Mouse (Mus musculus) frontal cortex, postnatal 36 days (tissue): ENCODE results near the gene Gkap1.

Experiments
- DNase-seq, 2 experiments: peaks; one replicate each; pipeline ENCODE4 v3.0.0; 2022; ENCODE audit warnings: low spot score in 2 of 2

Gene Gkap1

GRCm38 (mm10) chr13:58275599-58275998 is at the start of gene Gkap1:
Gene Gkap1 (minus strand): TSS chr13:58275699.
- no peak for DNase-seq

- DNase-seq: no peak
Observed at GRCm38 (mm10) chr13:58317768-58318167, 42.3 kb upstream of the Gkap1 start.

- DNase-seq: no peak
Observed at GRCm38 (mm10) chr13:58314991-58315390, 39.5 kb upstream of the Gkap1 start.

GRCm38 (mm10) chr13:58313758-58314157 is 38.3 kb upstream of the Gkap1 start:
- no peak for DNase-seq

- no peak for DNase-seq
Observed at GRCm38 (mm10) chr13:58311351-58311750, 35.9 kb upstream of the Gkap1 start.

GRCm38 (mm10) chr13:58309499-58309898 is 34.0 kb upstream of the Gkap1 start:
- DNase-seq: no peak

- DNase-seq: no peak
Observed at GRCm38 (mm10) chr13:58307453-58307852, 32.0 kb upstream of the Gkap1 start.

GRCm38 (mm10) chr13:58305230-58305629 is 29.7 kb upstream of the Gkap1 start:
- DNase-seq: no peak

- DNase-seq: no peak
Observed at GRCm38 (mm10) chr13:58302421-58303145, 27.1 kb upstream of the Gkap1 start.

GRCm38 (mm10) chr13:58301961-58302360 is 26.5 kb upstream of the Gkap1 start:
- no peak for DNase-seq

GRCm38 (mm10) chr13:58298756-58299155 is 23.3 kb upstream of the Gkap1 start:
- no peak for DNase-seq

- DNase-seq: no peak
Observed at GRCm38 (mm10) chr13:58295582-58295981, 20.1 kb upstream of the Gkap1 start.

GRCm38 (mm10) chr13:58292811-58293210 is 17.3 kb upstream of the Gkap1 start:
- DNase-seq: no peak

- no peak for DNase-seq
Observed at GRCm38 (mm10) chr13:58289308-58289707, 13.8 kb upstream of the Gkap1 start.

- peak; percentile 65 to 77 for DNase-seq
Observed at GRCm38 (mm10) chr13:58287822-58288221, 12.3 kb upstream of the Gkap1 start.

GRCm38 (mm10) chr13:58283466-58283865 is 8.0 kb upstream of the Gkap1 start:
- DNase-seq: no peak

GRCm38 (mm10) chr13:58281936-58282335 is 6.4 kb upstream of the Gkap1 start:
- DNase-seq: no peak

- DNase-seq: no peak
Observed at GRCm38 (mm10) chr13:58280528-58280927, 5.0 kb upstream of the Gkap1 start.

- no peak for DNase-seq
Observed at GRCm38 (mm10) chr13:58276256-58276655, 757 bp upstream of the Gkap1 start.

GRCm38 (mm10) chr13:58275076-58275475 is 423 bp downstream of the Gkap1 start:
- no peak for DNase-seq

GRCm38 (mm10) chr13:58274259-58274991 is 1.1 kb downstream of the Gkap1 start:
- peak; percentile 28 for DNase-seq

GRCm38 (mm10) chr13:58273411-58274258 is 1.9 kb downstream of the Gkap1 start:
- DNase-seq: peak; percentile 15 to 17
